29 mouse cellular contexts compared by ENCODE assay signal in genomic region chr13:55867540-55868103, GRCm38 (mm10). TPM values are rescaled to one million over a fixed set of nuclear protein-coding genes. Genes with fewer than 3 reads are reported as not detected.
DNase-seq lines count a peak whose midpoint lies in the region; ATAC-seq and TF ChIP-seq lines count a peak whose summit lies in the region.
"Had no signal": no experiment of that assay in that cellular context is flagged by ENCODE, and none has a peak within 500 bp of the region (broad histone marks: within the 10 kb centered on the region; RNA-seq: fewer than 3 reads in every experiment).

No protein-coding gene starts in this region.

- H3K27me3 ChIP-seq in embryonic facial prominence, embryonic 14.5 days (replicated peaks; ENCODE audit: control insufficient read depth, insufficient read depth, low read length) = no peaks in the 10 kb centered on the region; the same call in 1 of the 2 replicates
- peaks cover 15% of the 10 kb centered on the region; the same call in 1 of the 2 replicates for H3K27me3 ChIP-seq in embryonic facial prominence, embryonic 10.5 days (replicated peaks; ENCODE audit: low read depth, poor library complexity, severe bottlenecking)
- H3K27me3 ChIP-seq in stomach, embryonic 14.5 days (ENCODE audit: control insufficient read depth, insufficient read depth, low read length) = no peaks in the 10 kb centered on the region
- H3K27me3 ChIP-seq in stomach, postnatal 0 days (ENCODE audit: control insufficient read depth, insufficient read depth, low read length) = no peaks in the 10 kb centered on the region
- H3K27me3 ChIP-seq: intestine, embryonic 15.5 days had no signal

- no peak overlapping the region for H3K27ac ChIP-seq in embryonic facial prominence, embryonic 14.5 days (replicated peaks; ENCODE audit: low read depth, low read length)
- no peak overlapping the region for H3K27ac ChIP-seq in embryonic facial prominence, embryonic 10.5 days (replicated peaks)
- no peak overlapping the region; the same call in 1 of the 2 replicates for H3K27ac ChIP-seq in stomach, embryonic 14.5 days (ENCODE audit: low read length)
- peak overlapping the region; percentile 69 for H3K27ac ChIP-seq in stomach, postnatal 0 days (replicated peaks)
- H3K27ac ChIP-seq: embryonic facial prominence, embryonic 15.5 days; gastrocnemius, adult 2 months; hindbrain, embryonic 13.5 days; intestine, embryonic 15.5 days had no signal

- peak; percentile 48 for ATAC-seq in embryonic facial prominence, embryonic 14.5 days (ENCODE audit: low read depth)
- ATAC-seq in stomach, embryonic 14.5 days (ENCODE audit: insufficient number of reproducible peaks, insufficient read depth, low FRiP score, low read depth) = peak; percentile 66
- peak; percentile 53 for ATAC-seq in stomach, postnatal 0 days (ENCODE audit: low FRiP score, low TSS enrichment)
- ATAC-seq: activated CD4-positive, CD25-positive, alpha-beta regulatory T cell, adult 4 months; forebrain, embryonic 14.5 days; forebrain, postnatal 0 days; hindbrain, embryonic 16.5 days had no signal

- H3K4me1 ChIP-seq in embryonic facial prominence, embryonic 14.5 days (ENCODE audit: control insufficient read depth, insufficient read depth, low read length) = no peaks in the 10 kb centered on the region
- H3K4me1 ChIP-seq in embryonic facial prominence, embryonic 10.5 days = peaks cover 12% of the 10 kb centered on the region; the same call in 1 of the 2 replicates
- peaks cover 9% of the 10 kb centered on the region for H3K4me1 ChIP-seq in stomach, embryonic 14.5 days (ENCODE audit: control insufficient read depth, insufficient read depth, low read length)
- no peaks in the 10 kb centered on the region for H3K4me1 ChIP-seq in stomach, postnatal 0 days (replicated peaks; ENCODE audit: control insufficient read depth, insufficient read depth)

- TF ChIP-seq EP300 in stomach, postnatal 0 days (optimal IDR thresholded peaks at IDR 0.05) = peak; percentile 92

- no peak overlapping the region for H3K4me3 ChIP-seq in embryonic facial prominence, embryonic 14.5 days (ENCODE audit: low read depth, low read length)
- H3K4me3 ChIP-seq in embryonic facial prominence, embryonic 10.5 days = no peak overlapping the region
- H3K4me3 ChIP-seq in stomach, embryonic 14.5 days (ENCODE audit: low read depth, low read length) = no peak overlapping the region
- H3K4me3 ChIP-seq in stomach, postnatal 0 days (ENCODE audit: low read depth, low read length) = no peak overlapping the region
- H3K4me3 ChIP-seq: embryonic facial prominence, embryonic 15.5 days; gastrocnemius, adult 2 months; hindbrain, embryonic 13.5 days; intestine, embryonic 15.5 days had no signal

- H3K9ac ChIP-seq in embryonic facial prominence, embryonic 14.5 days (ENCODE audit: low read depth, low read length) = no peak overlapping the region
- no peak overlapping the region for H3K9ac ChIP-seq in stomach, embryonic 14.5 days (replicated peaks; ENCODE audit: low read depth, low read length)
- H3K9ac ChIP-seq in stomach, postnatal 0 days (ENCODE audit: low read length) = no peak overlapping the region
- H3K9ac ChIP-seq: embryonic facial prominence, embryonic 15.5 days; forebrain, postnatal 0 days; hindbrain, embryonic 13.5 days; intestine, embryonic 15.5 days had no signal

- DNase-seq in embryonic facial prominence, embryonic 14.5 days (ENCODE audit: low spot score) = peak; percentile 67
- DNase-seq in embryonic facial prominence, embryonic 10.5 days (ENCODE audit: low spot score) = no peak
- peak; percentile 69 for DNase-seq in A20 (ENCODE audit: low read depth, low spot score)
- peak; percentile 34 for DNase-seq in stomach, postnatal 0 days (ENCODE audit: low spot score)
- no peak for DNase-seq in adrenal gland, postnatal 25 days
- DNase-seq in right cerebral cortex, postnatal 36 days (ENCODE audit: low spot score in 2 of 2) = no peak
- DNase-seq: adrenal gland, adult 8-10 months; adrenal gland, postnatal 36 days; cerebellum, adult 18-20 months; cerebellum, adult 9-10 months; cerebellum, postnatal 14 days; forebrain, postnatal 0 days; gastrocnemius, adult 2 months; gastrocnemius, postnatal 14 days; heart, adult 11 months had no signal

- TF ChIP-seq CTCF in stomach, postnatal 0 days (IDR thresholded peaks at IDR 0.05; ENCODE audit: low read depth) = no peak

- no peak overlapping the region for H3K4me2 ChIP-seq in embryonic facial prominence, embryonic 14.5 days (ENCODE audit: low read depth, low read length)
- no peak overlapping the region for H3K4me2 ChIP-seq in stomach, embryonic 14.5 days (replicated peaks; ENCODE audit: low read depth, low read length)
- H3K4me2 ChIP-seq in stomach, postnatal 0 days (replicated peaks; ENCODE audit: low read depth) = no peak overlapping the region
- H3K4me2 ChIP-seq: embryonic facial prominence, embryonic 15.5 days; heart, embryonic 11.5 days; hindbrain, embryonic 13.5 days; intestine, embryonic 15.5 days had no signal

- H3K9me3 ChIP-seq in embryonic facial prominence, embryonic 14.5 days (ENCODE audit: control insufficient read depth, low read length) = 0 out of 2 replicates have a peak, but pooled peaks cover 4% of the 10 kb centered on the region
- peaks cover 4% of the 10 kb centered on the region; the same call in 1 of the 2 replicates for H3K9me3 ChIP-seq in embryonic facial prominence, embryonic 10.5 days
- no peaks in the 10 kb centered on the region for H3K9me3 ChIP-seq in stomach, embryonic 14.5 days (ENCODE audit: control insufficient read depth, low read depth, low read length)
- no peaks in the 10 kb centered on the region for H3K9me3 ChIP-seq in stomach, postnatal 0 days (ENCODE audit: control insufficient read depth, low read length)
- H3K9me3 ChIP-seq: embryonic facial prominence, embryonic 15.5 days; hindbrain, embryonic 13.5 days; intestine, embryonic 15.5 days had no signal

- 55% methylated on average over 13 of the region's 13 CpGs for WGBS in embryonic facial prominence, embryonic 14.5 days
- 78% methylated on average over 13 of the region's 13 CpGs for WGBS in embryonic facial prominence, embryonic 10.5 days
- 33% methylated on average over 13 of the region's 13 CpGs for WGBS in stomach, embryonic 14.5 days
- 31% methylated on average over 13 of the region's 13 CpGs for WGBS in stomach, postnatal 0 days

- no peaks in the 10 kb centered on the region for H3K36me3 ChIP-seq in embryonic facial prominence, embryonic 14.5 days (ENCODE audit: control insufficient read depth, insufficient read depth, low read length)
- no peaks in the 10 kb centered on the region for H3K36me3 ChIP-seq in embryonic facial prominence, embryonic 10.5 days (replicated peaks)
- H3K36me3 ChIP-seq in stomach, embryonic 14.5 days (ENCODE audit: control insufficient read depth, insufficient read depth, low read length) = no peaks in the 10 kb centered on the region
- no peaks in the 10 kb centered on the region for H3K36me3 ChIP-seq in stomach, postnatal 0 days (ENCODE audit: control insufficient read depth, insufficient read depth, low read length)
- H3K36me3 ChIP-seq: embryonic facial prominence, embryonic 15.5 days; G1E; hindbrain, embryonic 13.5 days; intestine, embryonic 15.5 days had no signal

RNA-seq across cellular contexts. Expression of gene Pitx1, which starts 31.6 kb away (rescaled TPM):
- polyA plus RNA-seq in embryonic facial prominence, embryonic 14.5 days (2014; fragmentation: Nextera tagmentation; extraction: Ambion mirVana) = 39.7 and 44.9 TPM in 2 replicates
- polyA plus RNA-seq in embryonic facial prominence, embryonic 10.5 days (2016; fragmentation: Nextera tagmentation; extraction: Ambion mirVana) = 44.2 and 52.9 TPM in 2 replicates
- polyA plus RNA-seq in stomach, embryonic 14.5 days (2014; fragmentation: Nextera tagmentation; extraction: Ambion mirVana) = 262 and 263 TPM in 2 replicates
- 193 and 214 TPM in 2 replicates for polyA plus RNA-seq in stomach, postnatal 0 days (2015; fragmentation: Nextera tagmentation; extraction: Ambion mirVana)
- not detected in 2 replicates for total RNA-seq in adrenal gland, postnatal 25 days (2021)
- total RNA-seq: adrenal gland, adult 8-10 months; adrenal gland, postnatal 36 days; forebrain, postnatal 0 days; G1E; heart, adult 8-10 months; heart, postnatal 25 days; hematopoietic stem cell, adult 5-6 weeks had no signal
- polyA plus RNA-seq: activated CD4-positive, CD25-positive, alpha-beta regulatory T cell, adult 4 months; forebrain, embryonic 14.5 days; forebrain, postnatal 0 days; frontal cortex, adult 2 months; G1E; heart, postnatal 0 days; hindbrain, embryonic 16.5 days had no signal

Comparison
In these comparisons a context has a peak if more than half of its experiments do, and no peak if none do; other contexts are left out.
1. DNase-seq: peak in embryonic facial prominence, embryonic 14.5 days (single experiment), A20 (single experiment) and stomach, postnatal 0 days (single experiment); none in embryonic facial prominence, embryonic 10.5 days (single experiment), adrenal gland, postnatal 25 days (single experiment) and right cerebral cortex, postnatal 36 days (0 of 2).
2. Peak in every context shown above with its lines, with median percentiles within 50 percentile points of each other: ATAC-seq.